Mouse (Mus musculus): ENCODE results near the gene Amhr2.

Amhr2 gene

GRCm38 (mm10) chr15:102445146-102445545 lies at the start of gene Amhr2:
Gene Amhr2, plus strand, starts transcription at chr15:102445367.
- DNase-seq: no peak

- DNase-seq: no peak
These were observed 46.5 kb upstream of the Amhr2 start for GRCm38 (mm10) chr15:102398629-102399028.

GRCm38 (mm10) chr15:102399229-102400221 lies 45.6 kb upstream of the Amhr2 start:
- DNase-seq: peak; percentile 94

GRCm38 (mm10) chr15:102400476-102401045 lies 44.6 kb upstream of the Amhr2 start:
- DNase-seq: no peak

DNA sequence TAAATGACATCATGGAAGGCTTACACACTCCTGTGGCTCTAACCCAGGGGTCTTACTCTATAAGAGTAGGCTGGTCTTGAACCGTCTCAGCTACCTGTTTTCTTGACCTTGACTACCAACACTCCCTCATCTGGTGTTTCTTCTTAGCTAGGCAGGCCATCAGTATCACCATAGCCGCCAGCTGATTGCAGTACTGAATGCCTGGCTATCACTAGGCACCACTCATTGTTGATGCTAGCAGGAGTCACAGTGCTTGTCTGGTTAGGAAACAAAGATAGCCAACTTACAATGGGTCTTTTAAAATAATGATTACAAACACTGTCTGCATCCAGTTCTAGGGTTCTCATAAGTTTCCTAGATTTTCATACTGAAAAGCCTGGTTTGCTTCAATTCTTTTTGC lies 43.9 kb upstream of the Amhr2 start:
- no peak for DNase-seq

DNA sequence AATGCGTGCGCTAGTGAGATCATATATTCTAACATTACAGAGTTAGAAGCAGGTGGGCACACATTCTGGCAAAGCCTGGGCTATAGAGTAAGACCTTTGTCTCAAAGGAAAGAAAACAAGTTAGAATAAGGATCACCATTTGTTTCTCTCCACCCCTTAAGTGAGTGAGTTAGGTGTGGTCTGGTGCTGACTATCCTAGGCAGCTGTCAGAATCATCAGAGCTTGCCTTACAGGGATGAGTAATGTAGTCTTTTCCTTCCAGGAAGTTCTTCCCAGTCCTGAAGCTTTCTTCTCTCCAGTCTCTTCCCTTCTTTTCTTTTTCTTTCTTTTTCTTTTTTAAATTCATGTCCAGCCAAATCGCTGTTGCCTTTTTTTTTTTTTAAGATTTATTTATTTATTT lies 43.0 kb upstream of the Amhr2 start:
- no peak for DNase-seq

- no peak for DNase-seq
These were observed 40.3 kb upstream of the Amhr2 start for GRCm38 (mm10) chr15:102404608-102405488.

GRCm38 (mm10) chr15:102405489-102406195 lies 39.5 kb upstream of the Amhr2 start, which contains the start of gene Sp1:
Gene Sp1, plus strand, starts transcription at chr15:102406143.
- DNase-seq: peak; percentile 96

GRCm38 (mm10) chr15:102406196-102406911 lies 38.8 kb upstream of the Amhr2 start:
- peak; percentile 83 for DNase-seq

DNA sequence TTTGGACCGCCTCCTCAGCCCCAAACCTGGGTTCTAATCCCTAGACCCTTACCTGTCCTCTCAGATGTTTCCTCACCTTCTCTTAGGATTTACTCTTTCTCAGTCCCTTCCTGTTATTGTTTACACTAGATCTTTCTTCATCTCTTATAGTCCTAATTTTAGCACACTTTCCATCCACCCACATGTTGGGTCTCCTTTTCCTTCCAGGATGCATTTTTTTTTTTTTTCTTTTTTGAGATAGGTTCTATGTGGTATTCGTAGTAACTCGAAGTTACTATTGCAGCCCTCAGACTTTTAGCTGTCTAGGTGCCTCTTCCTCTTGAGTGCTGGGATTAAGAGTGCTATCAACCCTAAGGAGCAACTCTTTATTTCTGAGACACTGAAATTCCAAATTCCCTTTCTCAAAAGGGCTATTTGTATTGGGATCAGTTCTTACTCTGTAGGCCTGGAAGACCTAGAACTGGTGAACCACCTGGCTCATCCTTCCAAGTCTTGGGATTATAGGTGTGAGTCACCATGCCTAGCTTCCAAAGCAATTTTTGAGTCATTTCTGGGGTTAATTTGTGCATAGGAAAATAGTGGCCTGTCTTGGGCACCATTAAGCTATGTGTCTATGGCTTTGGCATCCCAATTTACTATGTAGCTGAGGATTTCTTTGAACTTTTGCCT lies 38.1 kb upstream of the Amhr2 start:
- no peak for DNase-seq

DNA sequence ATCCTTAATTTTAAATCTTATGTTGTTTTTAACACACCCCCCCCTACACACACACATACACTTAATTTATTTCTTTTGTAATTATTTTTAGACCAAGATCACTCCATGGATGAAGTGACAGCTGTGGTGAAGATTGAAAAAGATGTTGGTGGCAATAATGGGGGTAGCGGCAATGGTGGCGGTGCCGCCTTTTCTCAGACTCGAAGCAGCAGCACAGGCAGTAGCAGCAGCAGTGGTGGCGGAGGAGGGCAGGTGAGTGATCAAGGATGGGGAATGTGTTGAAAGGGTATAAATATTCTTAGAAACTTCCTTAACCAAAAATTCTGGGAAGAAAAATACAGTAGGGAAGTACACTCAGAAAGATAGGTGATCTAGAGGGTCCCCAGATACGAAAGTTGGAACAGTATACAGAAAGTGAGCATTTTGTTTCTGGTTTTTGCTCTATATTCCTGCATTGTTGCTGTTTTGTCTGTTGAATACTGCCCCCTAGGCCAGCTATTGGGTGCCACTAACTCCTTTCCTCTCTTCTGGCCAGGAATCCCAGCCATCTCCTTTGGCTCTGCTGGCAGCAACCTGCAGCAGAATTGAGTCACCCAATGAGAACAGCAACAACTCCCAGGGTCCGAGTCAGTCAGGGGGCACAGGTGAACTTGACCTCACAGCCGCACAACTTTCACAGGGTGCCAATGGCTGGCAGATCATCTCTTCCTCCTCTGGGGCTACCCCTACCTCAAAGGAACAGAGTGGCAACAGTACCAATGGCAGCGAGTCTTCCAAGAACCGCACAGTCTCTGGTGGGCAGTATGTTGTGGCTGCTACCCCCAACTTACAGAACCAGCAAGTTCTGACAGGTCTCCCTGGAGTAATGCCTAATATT lies 37.2 kb upstream of the Amhr2 start:
- no peak for DNase-seq

GRCm38 (mm10) chr15:102408558-102409130 lies 36.5 kb upstream of the Amhr2 start:
- DNase-seq: no peak

- no peak for DNase-seq
These were observed 35.9 kb upstream of the Amhr2 start for GRCm38 (mm10) chr15:102409286-102409685.

DNA sequence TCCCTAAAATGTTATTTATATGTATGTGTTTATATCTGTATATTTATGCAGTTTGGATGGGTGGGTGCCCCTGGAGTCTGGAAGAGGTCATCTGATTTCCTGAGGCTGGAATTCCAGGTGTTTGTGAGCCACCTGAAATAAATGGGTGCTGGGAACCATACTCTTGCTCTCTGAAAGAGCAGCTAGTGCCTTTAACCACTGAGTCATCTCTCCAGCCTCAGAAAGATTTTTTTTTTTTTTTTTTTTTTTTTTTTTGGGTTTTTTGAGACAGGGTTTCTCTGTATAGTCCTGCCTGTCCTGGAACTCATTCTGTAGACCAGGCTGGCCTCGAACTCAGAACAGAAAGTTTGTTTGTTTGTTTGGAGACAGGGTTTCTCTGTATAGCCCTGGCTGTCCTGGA lies 34.1 kb upstream of the Amhr2 start:
- DNase-seq: no peak

GRCm38 (mm10) chr15:102413687-102414086 lies 31.5 kb upstream of the Amhr2 start:
- no peak for DNase-seq

DNA sequence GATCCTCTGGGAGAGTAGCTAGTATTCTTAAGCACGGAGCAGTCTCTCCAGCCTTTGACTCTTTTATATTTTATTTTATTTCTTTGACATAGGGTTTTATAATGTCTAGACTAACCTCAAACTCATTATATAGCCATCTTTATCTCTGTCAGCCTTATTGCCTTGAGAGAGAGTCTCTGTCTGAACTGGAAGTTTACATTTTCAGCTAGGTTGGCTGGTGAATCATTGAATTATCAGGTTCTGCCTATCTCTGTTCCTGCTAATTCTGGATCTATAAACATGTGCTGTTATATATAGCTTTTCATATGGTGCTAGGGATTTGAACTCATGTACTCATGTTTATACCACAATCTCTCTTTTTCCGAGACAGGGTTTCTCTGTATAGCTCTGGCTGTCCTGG lies 27.6 kb upstream of the Amhr2 start:
- no peak for DNase-seq

GRCm38 (mm10) chr15:102420986-102421385 lies 24.2 kb upstream of the Amhr2 start:
- no peak for DNase-seq

GRCm38 (mm10) chr15:102421437-102421836 lies 23.7 kb upstream of the Amhr2 start:
- peak; percentile 68 for DNase-seq

- DNase-seq: no peak
These were observed 21.4 kb upstream of the Amhr2 start for GRCm38 (mm10) chr15:102423602-102424240.

All from lung, postnatal 14 days (tissue).